Mouse (Mus musculus): ENCODE measurements around the gene 1700102P08Rik. TPM values are rescaled to one million over a fixed set of nuclear protein-coding genes. Genes with fewer than 3 reads are reported as not detected.

Gene 1700102P08Rik
- polyA plus RNA-seq, 1 experiment from 2014 or later = 0.61 TPM

DNA sequence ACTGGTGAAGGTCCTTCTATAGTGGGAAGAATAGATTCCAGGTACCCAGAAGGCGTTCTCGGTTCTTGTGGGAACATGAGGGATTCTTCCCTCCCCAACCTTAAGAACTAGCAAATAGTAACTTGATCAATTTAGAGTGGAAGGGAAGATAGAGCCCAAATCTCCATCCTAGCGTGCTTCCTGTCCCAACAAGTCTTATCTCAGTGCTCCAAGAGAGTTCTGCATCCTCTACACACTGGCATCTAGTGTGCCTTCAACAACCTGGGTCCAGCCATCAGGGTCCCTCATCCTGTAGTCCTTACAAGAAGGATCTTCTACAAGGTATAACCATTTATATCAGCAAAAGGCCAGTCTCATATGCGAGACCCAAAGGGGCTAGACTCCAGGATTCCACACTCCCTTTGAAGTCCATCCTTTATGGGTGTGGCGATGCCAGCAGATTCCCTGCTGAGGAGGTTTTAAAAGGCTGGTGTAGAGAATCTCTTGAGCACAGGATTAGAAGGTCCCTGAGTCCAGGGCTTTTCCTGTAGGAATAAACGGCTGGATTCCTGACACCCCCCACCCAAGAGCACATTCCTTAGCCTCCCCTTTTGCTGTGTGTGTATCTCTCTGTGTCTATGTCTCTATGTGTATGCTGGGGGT is 59.0 kb downstream of the 1700102P08Rik start:
- Histone ChIP-seq H3K9me3 (replicated peaks) (no peaks in the 10 kb centered on the region), H3K4me2 (peak overlapping the region; percentile 98), H3K9ac (peak overlapping the region; percentile 67), H3K4me3 (replicated peaks) (peak overlapping the region; percentile 69), H3K27ac (peak overlapping the region; percentile 81), H3K36me3 (peaks cover 11% of the 10 kb centered on the region; the same call in 1 of the 2 replicates), H3K27me3 (no peaks in the 10 kb centered on the region), H3K4me1 (peaks cover 42% of the 10 kb centered on the region)
- ATAC-seq (replicated peaks; ENCODE audit: low FRiP score) = no peak
- 51% methylated on average over 6 of the region's 6 CpGs for WGBS

DNA sequence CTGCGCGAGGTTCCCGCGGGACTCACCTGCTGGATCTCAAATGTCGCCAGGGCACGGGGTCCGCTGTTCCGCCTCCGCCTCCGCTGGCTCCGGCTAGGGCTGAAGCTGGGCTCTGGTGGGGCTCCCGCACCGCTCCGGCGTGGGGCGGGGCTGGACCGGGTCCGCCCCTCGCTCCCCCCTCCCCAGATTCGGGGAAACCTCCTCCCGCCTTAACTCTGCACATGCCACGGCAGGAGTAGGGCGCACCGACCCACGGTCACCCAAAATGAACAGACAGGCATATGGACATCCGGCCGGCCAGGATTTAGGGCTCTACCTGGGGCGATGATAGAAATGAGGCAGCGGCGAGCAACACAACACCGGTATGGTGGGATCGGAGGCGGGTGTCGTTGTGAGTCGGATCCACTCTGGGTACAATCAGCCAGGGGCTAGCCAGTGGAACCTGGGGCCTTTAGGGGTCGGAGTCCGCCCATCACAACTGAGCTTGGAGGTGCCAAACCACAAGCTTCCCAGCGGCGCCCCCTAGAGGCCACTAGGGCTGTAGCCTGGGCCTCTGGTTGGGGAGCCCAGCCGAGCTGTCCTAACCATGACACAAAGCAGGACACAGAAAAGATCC is 59.8 kb downstream of the 1700102P08Rik start:
- H3K4me1 ChIP-seq = peaks cover 42% of the 10 kb centered on the region
- peak overlapping the region; percentile 69 for H3K4me3 ChIP-seq (replicated peaks)
- peak overlapping the region; percentile 81 for H3K27ac ChIP-seq
- no peaks in the 10 kb centered on the region for H3K27me3 ChIP-seq
- peak overlapping the region; percentile 67 for H3K9ac ChIP-seq
- under 1% methylated on average over 40 of the region's 40 CpGs for WGBS
- H3K36me3 ChIP-seq = peaks cover 11% of the 10 kb centered on the region; the same call in 1 of the 2 replicates
- no peaks in the 10 kb centered on the region for H3K9me3 ChIP-seq (replicated peaks)
- H3K4me2 ChIP-seq = peak overlapping the region; percentile 98
- peak; percentile 86 for ATAC-seq (replicated peaks; ENCODE audit: low FRiP score)

DNA sequence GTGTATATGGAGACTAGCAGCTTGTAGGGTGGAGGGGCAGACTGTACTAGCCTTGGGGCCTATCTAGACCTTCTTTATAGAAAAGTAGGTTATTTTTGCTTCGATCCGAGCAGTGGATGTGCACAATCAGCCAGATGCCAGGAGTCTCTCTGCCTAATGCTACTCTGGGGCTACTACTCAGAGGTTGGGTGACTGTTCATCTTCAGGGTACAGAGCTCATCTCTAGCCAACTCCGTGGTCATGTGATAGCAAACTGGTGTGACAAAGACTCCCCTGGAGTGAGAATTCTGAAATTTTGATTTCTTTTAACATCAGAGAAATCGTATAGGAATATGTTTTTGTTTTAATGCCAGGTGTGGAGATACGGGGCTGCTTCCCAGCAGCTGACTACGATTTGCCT is 60.3 kb downstream of the 1700102P08Rik start:
- Histone ChIP-seq H3K27ac (peak overlapping the region; percentile 81), H3K9ac (peak overlapping the region; percentile 67; the same call in 1 of the 2 replicates)

DNA sequence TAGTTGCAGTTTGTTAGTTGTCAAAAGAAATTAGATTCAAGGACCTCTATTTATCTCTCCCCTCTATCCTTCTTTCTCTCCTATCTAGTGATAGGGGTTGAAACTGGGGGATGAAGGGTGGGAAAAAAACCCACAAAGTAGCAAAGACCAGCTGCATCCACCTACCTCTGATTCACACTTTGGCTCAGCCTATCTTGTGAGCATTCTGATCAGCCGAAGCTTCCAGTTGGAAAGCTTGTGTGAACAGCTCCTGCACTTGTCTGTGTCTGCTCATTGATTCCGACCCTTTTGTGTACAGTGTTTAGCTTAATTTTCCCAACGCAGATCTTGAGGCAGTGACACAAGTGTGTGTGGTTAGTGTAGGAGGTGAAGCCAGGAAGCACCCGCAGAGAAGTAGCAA is 60.9 kb downstream of the 1700102P08Rik start:
- WGBS = 85% methylated on average over 4 of the region's 4 CpGs
- H3K27me3 ChIP-seq = no peaks in the 10 kb centered on the region
- H3K4me2 ChIP-seq = peak overlapping the region; percentile 98; the same call in 1 of the 2 replicates
- H3K27ac ChIP-seq = no peak overlapping the region
- peaks cover 42% of the 10 kb centered on the region for H3K4me1 ChIP-seq
- H3K9me3 ChIP-seq (replicated peaks) = no peaks in the 10 kb centered on the region
- peaks cover 4% of the 10 kb centered on the region; the same call in 1 of the 2 replicates for H3K36me3 ChIP-seq
- peak overlapping the region; percentile 67; the same call in 1 of the 2 replicates for H3K9ac ChIP-seq
- ATAC-seq (replicated peaks; ENCODE audit: low FRiP score) = no peak
- peak overlapping the region; percentile 69; the same call in 1 of the 2 replicates for H3K4me3 ChIP-seq (replicated peaks)

More for the DNA sequence above, 60.3 kb downstream of the 1700102P08Rik start:
- H3K9me3 ChIP-seq (replicated peaks) = no peaks in the 10 kb centered on the region
- peaks cover 10% of the 10 kb centered on the region; the same call in 1 of the 2 replicates for H3K36me3 ChIP-seq
- peaks cover 42% of the 10 kb centered on the region for H3K4me1 ChIP-seq
- peak overlapping the region; percentile 69 for H3K4me3 ChIP-seq (replicated peaks)
- ATAC-seq (replicated peaks; ENCODE audit: low FRiP score) = no peak
- H3K4me2 ChIP-seq = peak overlapping the region; percentile 98
- 43% methylated on average over 6 of the region's 6 CpGs for WGBS
- H3K27me3 ChIP-seq = no peaks in the 10 kb centered on the region

DNA sequence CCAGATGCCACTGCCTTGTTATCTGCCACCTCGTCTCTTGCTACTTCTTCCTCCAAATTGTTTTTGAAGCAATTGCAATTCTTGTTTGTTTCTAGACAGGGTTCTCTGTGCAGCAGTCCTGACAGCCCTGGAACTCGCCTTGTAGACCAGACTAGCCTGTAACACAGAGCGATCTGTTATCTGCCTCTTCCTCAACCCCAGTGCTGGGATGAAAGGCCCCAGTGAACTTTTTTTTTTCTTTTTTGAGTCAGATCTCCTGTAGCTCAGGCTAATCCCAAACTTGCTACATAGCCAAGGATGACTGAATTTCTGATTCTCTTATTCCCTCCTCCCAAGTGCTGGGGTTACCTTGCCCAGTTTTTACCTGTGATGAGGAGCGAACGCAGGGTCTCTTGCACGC is 61.8 kb downstream of the 1700102P08Rik start:
- no peak overlapping the region for H3K9ac ChIP-seq
- no peaks in the 10 kb centered on the region for H3K36me3 ChIP-seq
- no peak for ATAC-seq (replicated peaks; ENCODE audit: low FRiP score)
- no peaks in the 10 kb centered on the region for H3K27me3 ChIP-seq
- 91% methylated on average over 6 of the region's 6 CpGs for WGBS
- H3K9me3 ChIP-seq (replicated peaks) = no peaks in the 10 kb centered on the region
- H3K4me2 ChIP-seq = no peak overlapping the region
- no peak overlapping the region for H3K4me3 ChIP-seq (replicated peaks)
- peaks cover 42% of the 10 kb centered on the region for H3K4me1 ChIP-seq
- no peak overlapping the region for H3K27ac ChIP-seq

DNA sequence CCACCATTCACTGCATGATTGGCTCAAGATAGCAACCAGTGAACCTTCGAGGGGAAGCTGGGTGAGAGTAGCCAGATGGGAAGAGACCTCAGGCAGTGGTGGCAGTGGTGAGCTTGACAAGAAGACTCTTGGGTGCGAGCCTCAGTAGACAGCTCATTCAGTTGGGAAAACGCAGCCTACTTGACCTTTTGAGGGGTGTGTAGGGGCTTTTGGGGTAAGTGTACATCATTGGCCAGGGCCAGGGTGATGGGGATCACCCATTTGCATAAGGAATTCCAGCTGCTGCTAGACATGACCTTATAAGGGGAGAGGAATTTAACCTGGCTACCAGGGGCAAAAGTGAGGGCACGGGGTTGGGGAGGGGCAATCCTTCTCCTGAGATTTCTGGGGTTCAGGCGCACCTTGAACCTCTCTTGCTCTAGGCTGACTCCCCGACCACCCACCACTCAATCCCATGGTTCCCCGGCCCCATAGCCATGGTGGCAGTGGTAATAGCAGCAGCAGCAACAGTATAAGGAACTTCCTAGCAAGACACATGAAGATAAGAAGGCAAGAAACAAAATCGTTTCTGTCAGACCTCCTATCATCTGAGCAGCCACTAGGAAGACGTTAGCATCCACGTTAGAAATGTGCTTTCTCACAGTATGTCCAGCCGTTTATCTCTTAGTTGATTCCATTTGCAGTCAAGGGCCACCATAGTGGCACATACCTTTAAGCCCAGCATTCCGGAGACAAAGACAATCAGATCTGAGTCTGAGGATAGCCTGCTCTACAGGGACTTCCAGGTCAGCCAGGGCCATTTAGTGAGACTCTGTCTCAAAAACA is 63.4 kb downstream of the 1700102P08Rik start:
- Histone ChIP-seq H3K27ac (no peak overlapping the region), H3K36me3 (no peaks in the 10 kb centered on the region), H3K4me2 (no peak overlapping the region), H3K27me3 (no peaks in the 10 kb centered on the region), H3K9me3 (replicated peaks) (no peaks in the 10 kb centered on the region), H3K4me3 (replicated peaks) (no peak overlapping the region), H3K4me1 (peaks cover 33% of the 10 kb centered on the region), H3K9ac (no peak overlapping the region)
- WGBS = 74% methylated on average over 12 of the region's 12 CpGs
- no peak for ATAC-seq (replicated peaks; ENCODE audit: low FRiP score)

DNA sequence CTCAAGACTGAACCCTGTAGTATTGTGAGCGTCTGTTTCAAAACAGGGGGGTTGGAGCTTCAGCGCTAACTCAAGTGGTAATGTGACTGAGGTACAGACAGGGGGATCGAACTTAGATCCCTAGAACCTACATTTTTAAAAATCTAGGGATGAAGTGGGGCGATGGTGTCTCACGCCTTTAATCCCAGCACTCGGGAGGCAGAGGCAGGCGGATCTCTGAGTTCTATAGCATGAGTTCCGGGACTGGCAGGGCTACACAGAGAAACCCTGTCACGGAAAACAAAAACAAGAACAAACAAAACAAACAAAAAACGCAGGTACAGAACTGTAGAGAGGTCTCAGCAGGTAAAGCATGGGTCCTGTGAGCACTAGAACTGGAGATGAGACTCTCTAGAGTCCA is 64.3 kb downstream of the 1700102P08Rik start:
- H3K9me3 ChIP-seq (replicated peaks) = no peaks in the 10 kb centered on the region
- H3K27ac ChIP-seq = no peak overlapping the region
- H3K27me3 ChIP-seq = no peaks in the 10 kb centered on the region
- no peak overlapping the region for H3K9ac ChIP-seq
- no peaks in the 10 kb centered on the region for H3K36me3 ChIP-seq
- H3K4me3 ChIP-seq (replicated peaks) = no peak overlapping the region
- H3K4me2 ChIP-seq = no peak overlapping the region
- ATAC-seq (replicated peaks; ENCODE audit: low FRiP score) = no peak
- WGBS = 84% methylated on average over 10 of the region's 10 CpGs
- peaks cover 32% of the 10 kb centered on the region for H3K4me1 ChIP-seq

DNA sequence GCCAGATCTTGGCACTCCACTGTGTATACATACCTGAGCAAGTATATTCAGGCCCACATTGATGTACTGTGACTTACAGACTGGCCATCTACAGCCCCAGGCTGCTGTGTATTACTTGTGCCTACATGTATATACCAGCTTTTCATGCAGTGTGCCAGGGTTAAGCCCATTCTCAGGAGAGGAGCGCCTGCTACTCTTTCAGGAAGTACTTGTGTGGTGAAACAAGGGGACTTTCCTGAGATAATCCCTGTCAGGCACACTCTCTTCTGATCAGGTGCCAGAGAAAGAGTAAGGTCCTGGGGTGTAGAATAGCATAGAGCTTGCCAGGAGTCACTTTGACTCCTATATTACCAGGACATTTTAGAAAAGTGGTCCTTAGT is 67.3 kb downstream of the 1700102P08Rik start:
- Histone ChIP-seq H3K9ac (no peak overlapping the region), H3K36me3 (peaks cover 24% of the 10 kb centered on the region), H3K27me3 (no peaks in the 10 kb centered on the region), H3K4me1 (peaks cover 29% of the 10 kb centered on the region), H3K4me2 (peak overlapping the region; percentile 85), H3K4me3 (replicated peaks) (peak overlapping the region; percentile 93), H3K9me3 (replicated peaks) (no peaks in the 10 kb centered on the region), H3K27ac (peak overlapping the region; percentile 97)
- no peak for ATAC-seq (replicated peaks; ENCODE audit: low FRiP score)
- WGBS = 90% methylated on average over 1 of the region's 1 CpGs

Other genes with a start within 250 kb of the 1700102P08Rik start
- gene Bsn, start 202.4 kb upstream of the 1700102P08Rik start, polyA plus RNA-seq (2015; fragmentation: Nextera tagmentation; extraction: Ambion mirVana) = 0.75 and 0.77 TPM in 2 replicates
- 141 and 147 TPM in 2 replicates for gene Dag1, start 128.8 kb upstream of the 1700102P08Rik start, polyA plus RNA-seq (2015; fragmentation: Nextera tagmentation; extraction: Ambion mirVana)
- gene Nicn1, start 102.4 kb upstream of the 1700102P08Rik start, polyA plus RNA-seq (2015; fragmentation: Nextera tagmentation; extraction: Ambion mirVana) = 31.3 and 41.0 TPM in 2 replicates
- 35.9 and 38.0 TPM in 2 replicates for gene Amt, start 96.0 kb upstream of the 1700102P08Rik start, polyA plus RNA-seq (2015; fragmentation: Nextera tagmentation; extraction: Ambion mirVana)
- 462 and 484 TPM in 2 replicates for gene Rhoa, start 86.7 kb upstream of the 1700102P08Rik start, polyA plus RNA-seq (2015; fragmentation: Nextera tagmentation; extraction: Ambion mirVana)
- gene Tcta, start 86.6 kb upstream of the 1700102P08Rik start, polyA plus RNA-seq (2015; fragmentation: Nextera tagmentation; extraction: Ambion mirVana) = 31.6 and 32.2 TPM in 2 replicates
- 695 and 743 TPM in 2 replicates for gene Gpx1, start 53.9 kb upstream of the 1700102P08Rik start, polyA plus RNA-seq (2015; fragmentation: Nextera tagmentation; extraction: Ambion mirVana)
- gene Usp4, start 45.0 kb upstream of the 1700102P08Rik start, polyA plus RNA-seq (2015; fragmentation: Nextera tagmentation; extraction: Ambion mirVana) = 95.2 and 105 TPM in 2 replicates
- gene Ccdc36, start 35.7 kb downstream of the 1700102P08Rik start, polyA plus RNA-seq (2015; fragmentation: Nextera tagmentation; extraction: Ambion mirVana) = 1.6 TPM in 2 replicates
- gene BC048562, start 43.7 kb downstream of the 1700102P08Rik start, polyA plus RNA-seq (2015; fragmentation: Nextera tagmentation; extraction: Ambion mirVana) = not detected in 2 replicates
- gene Ccdc71, start 67.7 kb downstream of the 1700102P08Rik start, polyA plus RNA-seq (2015; fragmentation: Nextera tagmentation; extraction: Ambion mirVana) = 61.6 and 62.9 TPM in 2 replicates
- 31.0 and 37.8 TPM in 2 replicates for gene Klhdc8b, start 68.8 kb downstream of the 1700102P08Rik start, polyA plus RNA-seq (2015; fragmentation: Nextera tagmentation; extraction: Ambion mirVana)
- 48.8 and 56.6 TPM in 2 replicates for gene Lamb2, start 86.9 kb downstream of the 1700102P08Rik start, polyA plus RNA-seq (2015; fragmentation: Nextera tagmentation; extraction: Ambion mirVana)
- gene Usp19, start 97.8 kb downstream of the 1700102P08Rik start, polyA plus RNA-seq (2015; fragmentation: Nextera tagmentation; extraction: Ambion mirVana) = 69.3 and 78.8 TPM in 2 replicates
- gene Qars, start 114.9 kb downstream of the 1700102P08Rik start, polyA plus RNA-seq (2015; fragmentation: Nextera tagmentation; extraction: Ambion mirVana) = 105 and 111 TPM in 2 replicates
- 122 and 125 TPM in 2 replicates for gene Qrich1, start 124.0 kb downstream of the 1700102P08Rik start, polyA plus RNA-seq (2015; fragmentation: Nextera tagmentation; extraction: Ambion mirVana)
- gene Impdh2, start 167.5 kb downstream of the 1700102P08Rik start, polyA plus RNA-seq (2015; fragmentation: Nextera tagmentation; extraction: Ambion mirVana) = 187 and 198 TPM in 2 replicates
- 41.5 and 43.1 TPM in 2 replicates for gene Ndufaf3, start 174.6 kb downstream of the 1700102P08Rik start, polyA plus RNA-seq (2015; fragmentation: Nextera tagmentation; extraction: Ambion mirVana)
- gene Dalrd3, start 177.1 kb downstream of the 1700102P08Rik start, polyA plus RNA-seq (2015; fragmentation: Nextera tagmentation; extraction: Ambion mirVana) = 155 and 180 TPM in 2 replicates
- 123 and 139 TPM in 2 replicates for gene Wdr6, start 185.9 kb downstream of the 1700102P08Rik start, polyA plus RNA-seq (2015; fragmentation: Nextera tagmentation; extraction: Ambion mirVana)
- 9.1 and 11.7 TPM in 2 replicates for gene P4htm, start 204.9 kb downstream of the 1700102P08Rik start, polyA plus RNA-seq (2015; fragmentation: Nextera tagmentation; extraction: Ambion mirVana)

Measured in kidney, embryonic 15.5 days (tissue).